Mouse (Mus musculus): ENCODE data around the gene Mta3. TPM values are rescaled to one million over a fixed set of nuclear protein-coding genes. Genes with fewer than 3 reads are reported as not detected.

Gene Mta3
- polyA plus RNA-seq, 1 experiment from 2014 or later: 34.3 TPM

- WGBS: 67% methylated on average over 9 of the region's 9 CpGs
- no peak overlapping the region for H3K9ac ChIP-seq
- H3K27me3 ChIP-seq (ENCODE audit: control insufficient read depth, insufficient read depth, low read length): no peaks in the 10 kb centered on the region
- 0 out of 2 replicates have a peak, but pooled peaks cover 1% of the 10 kb centered on the region for H3K36me3 ChIP-seq (replicated peaks; ENCODE audit: control insufficient read depth, insufficient read depth)
- no peak overlapping the region for H3K4me2 ChIP-seq (replicated peaks)
- ATAC-seq (ENCODE audit: low FRiP score) (no peak), DNase-seq (ENCODE audit: low spot score) (no peak)
- H3K4me1 ChIP-seq (replicated peaks; ENCODE audit: control insufficient read depth, insufficient read depth, low read length): no peaks in the 10 kb centered on the region
- H3K27ac ChIP-seq: no peak overlapping the region
- H3K9me3 ChIP-seq (ENCODE audit: control insufficient read depth, low read length): no peaks in the 10 kb centered on the region
- no peak overlapping the region for H3K4me3 ChIP-seq (replicated peaks; ENCODE audit: low read length)
Observed at GRCm38 (mm10) chr17:83723064-83723463, 17.1 kb downstream of the Mta3 start.

GRCm38 (mm10) chr17:83726496-83726895, 20.5 kb downstream of the Mta3 start:
- H3K9ac ChIP-seq: no peak overlapping the region
- DNase-seq (ENCODE audit: low spot score) (no peak), ATAC-seq (ENCODE audit: low FRiP score) (no peak)
- H3K36me3 ChIP-seq (replicated peaks; ENCODE audit: control insufficient read depth, insufficient read depth): no peaks in the 10 kb centered on the region
- no peak overlapping the region for H3K27ac ChIP-seq
- H3K4me3 ChIP-seq (replicated peaks; ENCODE audit: low read length): no peak overlapping the region
- no peaks in the 10 kb centered on the region for H3K27me3 ChIP-seq (ENCODE audit: control insufficient read depth, insufficient read depth, low read length)
- 93% methylated on average over 11 of the region's 11 CpGs for WGBS
- no peaks in the 10 kb centered on the region for H3K4me1 ChIP-seq (replicated peaks; ENCODE audit: control insufficient read depth, insufficient read depth, low read length)
- no peak overlapping the region for H3K4me2 ChIP-seq (replicated peaks)
- H3K9me3 ChIP-seq (ENCODE audit: control insufficient read depth, low read length): no peaks in the 10 kb centered on the region

- Histone ChIP-seq H3K4me3 (replicated peaks; ENCODE audit: low read length) (no peak overlapping the region), H3K27ac (no peak overlapping the region)
- 95% methylated on average over 4 of the region's 4 CpGs for WGBS
Observed at GRCm38 (mm10) chr17:83727707-83728106, 21.7 kb downstream of the Mta3 start.

GRCm38 (mm10) chr17:83729029-83729428, 23.1 kb downstream of the Mta3 start:
- no peaks in the 10 kb centered on the region for H3K9me3 ChIP-seq (ENCODE audit: control insufficient read depth, low read length)
- H3K9ac ChIP-seq: no peak overlapping the region
- no peaks in the 10 kb centered on the region for H3K27me3 ChIP-seq (ENCODE audit: control insufficient read depth, insufficient read depth, low read length)
- no peak overlapping the region for H3K4me3 ChIP-seq (replicated peaks; ENCODE audit: low read length)
- no peaks in the 10 kb centered on the region for H3K4me1 ChIP-seq (replicated peaks; ENCODE audit: control insufficient read depth, insufficient read depth, low read length)
- H3K27ac ChIP-seq: no peak overlapping the region
- H3K4me2 ChIP-seq (replicated peaks): no peak overlapping the region
- H3K36me3 ChIP-seq (replicated peaks; ENCODE audit: control insufficient read depth, insufficient read depth): no peaks in the 10 kb centered on the region
- DNase-seq (ENCODE audit: low spot score) (no peak), ATAC-seq (ENCODE audit: low FRiP score) (no peak)
- 95% methylated on average over 9 of the region's 9 CpGs for WGBS

More at GRCm38 (mm10) chr17:83727707-83728106, 21.7 kb downstream of the Mta3 start:
- Histone ChIP-seq H3K36me3 (replicated peaks; ENCODE audit: control insufficient read depth, insufficient read depth) (no peaks in the 10 kb centered on the region), H3K27me3 (ENCODE audit: control insufficient read depth, insufficient read depth, low read length) (no peaks in the 10 kb centered on the region), H3K4me2 (replicated peaks) (no peak overlapping the region), H3K4me1 (replicated peaks; ENCODE audit: control insufficient read depth, insufficient read depth, low read length) (no peaks in the 10 kb centered on the region), H3K9ac (no peak overlapping the region), H3K9me3 (ENCODE audit: control insufficient read depth, low read length) (no peaks in the 10 kb centered on the region)
- ATAC-seq (ENCODE audit: low FRiP score) (no peak), DNase-seq (ENCODE audit: low spot score) (no peak)

- no peak overlapping the region for H3K27ac ChIP-seq
- H3K9me3 ChIP-seq (ENCODE audit: control insufficient read depth, low read length): no peaks in the 10 kb centered on the region
- no peaks in the 10 kb centered on the region for H3K36me3 ChIP-seq (replicated peaks; ENCODE audit: control insufficient read depth, insufficient read depth)
- H3K4me2 ChIP-seq (replicated peaks): no peak overlapping the region
- H3K9ac ChIP-seq: no peak overlapping the region
- no peaks in the 10 kb centered on the region for H3K27me3 ChIP-seq (ENCODE audit: control insufficient read depth, insufficient read depth, low read length)
- H3K4me1 ChIP-seq (replicated peaks; ENCODE audit: control insufficient read depth, insufficient read depth, low read length): no peaks in the 10 kb centered on the region
- DNase-seq (ENCODE audit: low spot score) (no peak), ATAC-seq (ENCODE audit: low FRiP score) (no peak)
- H3K4me3 ChIP-seq (replicated peaks; ENCODE audit: low read length): no peak overlapping the region
- 94% methylated on average over 6 of the region's 6 CpGs for WGBS
Observed at GRCm38 (mm10) chr17:83730123-83730522, 24.2 kb downstream of the Mta3 start.

- H3K4me1 ChIP-seq (replicated peaks; ENCODE audit: control insufficient read depth, insufficient read depth, low read length): no peaks in the 10 kb centered on the region
- WGBS: 73% methylated on average over 10 of the region's 10 CpGs
- no peaks in the 10 kb centered on the region for H3K9me3 ChIP-seq (ENCODE audit: control insufficient read depth, low read length)
- H3K27me3 ChIP-seq (ENCODE audit: control insufficient read depth, insufficient read depth, low read length): no peaks in the 10 kb centered on the region
- H3K27ac ChIP-seq: no peak overlapping the region
- no peaks in the 10 kb centered on the region for H3K36me3 ChIP-seq (replicated peaks; ENCODE audit: control insufficient read depth, insufficient read depth)
- H3K4me3 ChIP-seq (replicated peaks; ENCODE audit: low read length): no peak overlapping the region
- no peak for DNase-seq (ENCODE audit: low spot score)
- ATAC-seq (ENCODE audit: low FRiP score): no peak
- H3K9ac ChIP-seq: no peak overlapping the region
- no peak overlapping the region for H3K4me2 ChIP-seq (replicated peaks)
Observed at GRCm38 (mm10) chr17:83732166-83732629, 26.2 kb downstream of the Mta3 start.

GRCm38 (mm10) chr17:83732801-83733200, 26.8 kb downstream of the Mta3 start:
- 50% methylated on average over 5 of the region's 5 CpGs for WGBS
- Histone ChIP-seq H3K4me3 (replicated peaks; ENCODE audit: low read length) (no peak overlapping the region), H3K4me2 (replicated peaks) (no peak overlapping the region), H3K27ac (no peak overlapping the region), H3K9ac (no peak overlapping the region), H3K4me1 (replicated peaks; ENCODE audit: control insufficient read depth, insufficient read depth, low read length) (no peaks in the 10 kb centered on the region), H3K27me3 (ENCODE audit: control insufficient read depth, insufficient read depth, low read length) (no peaks in the 10 kb centered on the region), H3K36me3 (replicated peaks; ENCODE audit: control insufficient read depth, insufficient read depth) (no peaks in the 10 kb centered on the region), H3K9me3 (ENCODE audit: control insufficient read depth, low read length) (no peaks in the 10 kb centered on the region)
- DNase-seq (ENCODE audit: low spot score) (no peak), ATAC-seq (ENCODE audit: low FRiP score) (no peak)

- Histone ChIP-seq H3K36me3 (replicated peaks; ENCODE audit: control insufficient read depth, insufficient read depth) (peaks cover 12% of the 10 kb centered on the region; the same call in 1 of the 2 replicates), H3K9me3 (ENCODE audit: control insufficient read depth, low read length) (no peaks in the 10 kb centered on the region), H3K27me3 (ENCODE audit: control insufficient read depth, insufficient read depth, low read length) (no peaks in the 10 kb centered on the region), H3K4me2 (replicated peaks) (no peak overlapping the region), H3K9ac (no peak overlapping the region), H3K27ac (no peak overlapping the region), H3K4me3 (replicated peaks; ENCODE audit: low read length) (no peak overlapping the region), H3K4me1 (replicated peaks; ENCODE audit: control insufficient read depth, insufficient read depth, low read length) (no peaks in the 10 kb centered on the region)
- DNase-seq (ENCODE audit: low spot score) (no peak), ATAC-seq (ENCODE audit: low FRiP score) (no peak)
- WGBS: 96% methylated on average over 9 of the region's 9 CpGs
Observed at GRCm38 (mm10) chr17:83736701-83737100, 30.7 kb downstream of the Mta3 start.

GRCm38 (mm10) chr17:83737775-83738174, 31.8 kb downstream of the Mta3 start:
- H3K9me3 ChIP-seq (ENCODE audit: control insufficient read depth, low read length): no peaks in the 10 kb centered on the region
- H3K4me1 ChIP-seq (replicated peaks; ENCODE audit: control insufficient read depth, insufficient read depth, low read length): no peaks in the 10 kb centered on the region
- 97% methylated on average over 8 of the region's 8 CpGs for WGBS
- H3K36me3 ChIP-seq (replicated peaks; ENCODE audit: control insufficient read depth, insufficient read depth): peaks cover 12% of the 10 kb centered on the region; the same call in 1 of the 2 replicates
- H3K4me3 ChIP-seq (replicated peaks; ENCODE audit: low read length): no peak overlapping the region
- H3K27me3 ChIP-seq (ENCODE audit: control insufficient read depth, insufficient read depth, low read length): no peaks in the 10 kb centered on the region
- ATAC-seq (ENCODE audit: low FRiP score) (no peak), DNase-seq (ENCODE audit: low spot score) (no peak)
- no peak overlapping the region for H3K27ac ChIP-seq
- no peak overlapping the region for H3K4me2 ChIP-seq (replicated peaks)
- H3K9ac ChIP-seq: no peak overlapping the region

GRCm38 (mm10) chr17:83740135-83740676, 34.2 kb downstream of the Mta3 start:
- H3K4me1 ChIP-seq (replicated peaks; ENCODE audit: control insufficient read depth, insufficient read depth, low read length): no peaks in the 10 kb centered on the region
- H3K27ac ChIP-seq: no peak overlapping the region
- WGBS: 72% methylated on average over 7 of the region's 7 CpGs
- no peak overlapping the region for H3K4me3 ChIP-seq (replicated peaks; ENCODE audit: low read length)
- no peak overlapping the region for H3K9ac ChIP-seq
- H3K36me3 ChIP-seq (replicated peaks; ENCODE audit: control insufficient read depth, insufficient read depth): peaks cover 14% of the 10 kb centered on the region
- H3K27me3 ChIP-seq (ENCODE audit: control insufficient read depth, insufficient read depth, low read length): no peaks in the 10 kb centered on the region
- H3K9me3 ChIP-seq (ENCODE audit: control insufficient read depth, low read length): peaks cover 11% of the 10 kb centered on the region; the same call in 1 of the 2 replicates
- DNase-seq (ENCODE audit: low spot score) (no peak), ATAC-seq (ENCODE audit: low FRiP score) (no peak)
- no peak overlapping the region for H3K4me2 ChIP-seq (replicated peaks)

Measured in hindbrain, embryonic 14.5 days (tissue).